Mouse (Mus musculus): Measurements from ENCODE around the gene Elane. TPM values are rescaled to one million over a fixed set of nuclear protein-coding genes. Genes with fewer than 3 reads are reported as not detected.

Elane gene
- not detected for total RNA-seq (2021)
- long read RNA-seq, experiment 1, result 0 reads
- long read RNA-seq, experiment 2, result 0 reads

- DNase-seq, result no peak
Measured at GRCm38 (mm10) chr10:79886054-79886453, at the start of gene Elane. Gene Elane, plus strand, starts transcription at chr10:79886247.

DNA sequence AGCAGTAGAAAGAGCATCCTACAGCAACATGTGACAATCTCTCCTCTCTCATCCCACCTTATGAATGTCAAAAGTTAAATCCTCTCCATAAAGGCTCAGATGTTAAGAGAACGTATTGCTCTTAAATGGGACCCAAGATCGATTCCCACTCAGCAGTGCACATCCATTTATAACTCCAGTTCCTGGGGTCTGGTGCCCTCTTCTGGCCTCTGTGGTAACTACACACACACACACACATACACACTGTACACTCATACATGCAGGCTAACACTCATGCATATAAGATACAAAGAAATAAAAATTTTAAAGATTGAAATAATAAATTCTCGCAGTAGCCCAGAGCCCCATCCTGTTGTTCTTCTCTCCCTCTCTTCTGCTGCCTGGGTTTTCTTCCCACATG is 49.1 kb upstream of the Elane start:
- DNase-seq, result no peak

DNA sequence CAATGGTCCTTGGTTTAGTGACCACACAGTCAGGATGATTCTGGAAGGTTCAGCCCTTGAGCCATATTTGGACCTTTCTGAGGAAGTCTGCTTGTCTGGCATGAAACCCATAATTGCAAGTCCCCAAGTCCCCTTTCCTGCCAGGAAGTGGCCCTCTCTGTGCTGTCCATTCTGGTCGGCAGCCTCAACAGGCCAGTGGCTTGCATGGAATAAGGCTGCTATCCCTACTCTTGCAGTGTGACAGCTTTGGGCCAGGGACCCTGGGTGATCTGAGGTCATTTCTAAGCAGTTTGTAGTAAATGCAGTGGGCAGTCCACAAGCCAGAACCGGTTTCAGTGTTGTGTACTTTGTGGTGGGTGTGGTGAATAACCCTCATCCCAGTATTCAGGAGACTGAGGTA is 47.9 kb upstream of the Elane start:
- DNase-seq, result no peak

DNA sequence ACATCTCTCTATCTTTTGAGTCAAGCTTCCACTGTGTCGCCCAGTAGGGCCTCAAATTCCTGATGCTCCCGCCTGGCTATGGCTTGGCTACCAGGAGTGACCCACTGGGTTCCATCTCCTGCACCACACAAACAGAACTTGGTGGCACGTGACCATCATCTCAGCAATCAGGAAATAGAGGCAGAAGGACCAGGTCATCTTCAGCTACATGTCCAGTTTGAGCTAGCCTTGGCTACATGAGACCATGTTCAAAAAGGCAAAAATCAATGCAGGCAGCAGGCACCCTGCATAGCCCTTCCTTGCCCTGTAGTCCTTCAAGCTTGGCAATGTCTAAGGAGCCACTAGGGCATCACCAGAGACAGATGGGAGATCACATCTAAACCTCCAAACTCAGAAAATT is 46.0 kb upstream of the Elane start:
- no peak for DNase-seq

DNA sequence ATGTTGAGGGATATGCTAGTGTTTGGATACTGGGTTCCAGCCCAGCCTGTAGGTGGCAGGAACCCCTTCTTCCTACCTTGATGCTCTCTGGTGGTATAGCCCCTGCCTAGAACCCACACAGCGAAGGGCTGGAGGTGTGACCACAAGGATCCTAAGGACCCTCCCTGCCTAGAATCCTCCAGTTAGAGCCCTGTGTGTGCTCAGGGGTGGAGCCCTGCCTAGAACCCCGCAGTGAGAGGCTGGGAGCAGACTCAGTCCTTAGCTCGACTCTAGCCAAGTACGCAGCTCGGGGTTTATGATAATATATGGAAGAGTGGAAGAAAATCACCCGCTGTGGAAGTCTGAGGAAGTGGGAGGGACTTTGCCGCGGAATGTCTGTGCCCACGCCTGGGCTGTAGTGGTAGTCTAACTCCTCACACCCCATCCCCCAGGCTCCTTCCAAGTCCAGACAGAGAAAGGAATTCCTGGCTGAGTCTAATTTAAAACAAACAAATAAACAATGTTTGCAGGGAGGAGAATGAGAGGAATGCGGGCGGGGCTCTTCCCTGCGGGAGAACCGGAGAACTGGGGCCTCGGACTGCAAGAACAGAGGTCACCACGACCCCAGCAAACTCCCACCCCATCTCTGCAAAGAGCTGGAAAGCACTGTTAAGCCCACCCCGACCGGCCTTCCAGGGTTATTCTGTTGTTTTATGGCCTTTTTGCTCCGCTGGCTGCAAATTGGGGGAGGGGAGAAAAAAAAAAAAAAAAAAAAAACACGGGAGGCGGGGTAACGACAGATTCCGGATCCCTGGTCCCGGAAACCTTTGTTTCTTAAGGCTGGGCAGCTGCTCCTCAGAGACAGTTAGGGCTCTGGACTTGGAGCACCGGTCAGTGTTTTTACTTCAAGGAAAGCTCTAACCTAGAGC is 45.1 kb upstream of the Elane start:
- DNase-seq, result peak; percentile 60

DNA sequence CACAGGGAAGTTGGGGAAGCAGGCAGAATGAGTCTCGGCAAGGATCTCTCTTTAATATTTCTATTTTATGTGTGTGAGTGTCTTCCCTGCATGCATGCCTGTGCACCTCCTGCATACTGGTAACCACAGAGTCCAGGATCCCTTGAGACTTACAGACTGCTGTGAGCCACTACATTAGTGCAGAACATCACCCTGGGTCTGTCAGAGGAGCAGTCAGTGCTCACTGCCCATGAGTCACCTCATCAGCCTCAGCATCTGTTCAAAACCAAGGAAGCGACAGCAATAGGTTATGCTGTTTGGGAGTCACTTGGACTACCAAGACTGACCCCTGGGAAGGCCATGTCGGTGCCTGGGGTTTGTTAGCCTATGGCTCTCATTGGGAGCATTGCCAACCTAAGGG is 43.7 kb upstream of the Elane start:
- DNase-seq, result no peak

- DNase-seq, result no peak
Measured at GRCm38 (mm10) chr10:79843476-79843875, 42.6 kb upstream of the Elane start.

- DNase-seq, result no peak
Measured at GRCm38 (mm10) chr10:79846553-79846952, 39.5 kb upstream of the Elane start.

DNA sequence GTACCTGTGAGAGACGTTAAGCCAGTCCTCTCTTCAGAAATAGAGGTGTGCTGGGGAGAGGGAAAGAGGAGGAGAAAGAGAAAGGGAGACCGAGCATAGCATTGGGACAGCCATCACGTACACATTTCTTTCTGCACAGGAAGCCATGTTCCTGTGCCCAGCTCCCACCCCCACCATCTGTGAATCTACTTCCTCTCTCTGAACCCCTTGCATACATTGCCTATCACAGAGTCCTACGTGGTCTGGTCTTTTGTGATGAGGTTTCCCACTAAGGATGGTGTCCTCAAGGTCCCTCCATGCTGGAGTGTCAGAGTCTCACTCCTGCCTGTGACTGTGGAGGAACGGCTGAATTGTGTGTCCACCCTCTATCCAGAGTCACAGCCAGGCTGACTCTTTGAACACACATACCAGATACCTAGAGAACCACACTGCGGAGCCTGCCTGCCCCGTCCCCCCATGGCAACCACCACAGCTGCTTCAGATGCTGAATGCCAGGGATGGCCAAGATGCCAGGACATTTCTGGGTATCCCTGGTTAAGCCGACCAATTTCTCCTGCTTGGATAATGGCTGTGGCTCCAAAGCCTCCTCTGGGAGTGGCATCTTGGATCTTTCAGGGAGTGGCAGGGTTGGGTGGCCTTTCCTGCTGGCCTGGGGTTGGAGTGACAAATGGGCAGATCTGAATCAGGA is 36.0 kb upstream of the Elane start:
- no peak for DNase-seq

DNA sequence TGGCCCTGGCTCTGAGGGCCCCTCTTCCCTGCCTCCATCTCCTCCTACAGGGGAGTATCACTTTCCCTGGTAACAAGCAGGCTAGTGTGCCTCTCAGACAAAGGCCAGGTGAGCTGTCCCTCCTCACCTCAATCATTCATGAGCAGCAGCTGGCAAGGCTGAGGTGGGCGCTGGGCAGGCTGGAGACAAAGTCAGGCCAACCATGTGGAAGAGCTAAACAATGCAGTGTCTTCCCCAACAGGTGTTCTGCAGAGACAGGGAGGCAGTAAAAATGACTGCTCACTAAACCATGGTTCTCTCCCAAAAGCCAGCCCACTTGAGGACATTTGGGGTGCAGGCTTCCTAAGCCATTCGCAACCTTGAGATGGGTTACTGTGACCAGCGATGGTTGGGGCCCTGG is 34.4 kb upstream of the Elane start:
- DNase-seq, result no peak

DNA sequence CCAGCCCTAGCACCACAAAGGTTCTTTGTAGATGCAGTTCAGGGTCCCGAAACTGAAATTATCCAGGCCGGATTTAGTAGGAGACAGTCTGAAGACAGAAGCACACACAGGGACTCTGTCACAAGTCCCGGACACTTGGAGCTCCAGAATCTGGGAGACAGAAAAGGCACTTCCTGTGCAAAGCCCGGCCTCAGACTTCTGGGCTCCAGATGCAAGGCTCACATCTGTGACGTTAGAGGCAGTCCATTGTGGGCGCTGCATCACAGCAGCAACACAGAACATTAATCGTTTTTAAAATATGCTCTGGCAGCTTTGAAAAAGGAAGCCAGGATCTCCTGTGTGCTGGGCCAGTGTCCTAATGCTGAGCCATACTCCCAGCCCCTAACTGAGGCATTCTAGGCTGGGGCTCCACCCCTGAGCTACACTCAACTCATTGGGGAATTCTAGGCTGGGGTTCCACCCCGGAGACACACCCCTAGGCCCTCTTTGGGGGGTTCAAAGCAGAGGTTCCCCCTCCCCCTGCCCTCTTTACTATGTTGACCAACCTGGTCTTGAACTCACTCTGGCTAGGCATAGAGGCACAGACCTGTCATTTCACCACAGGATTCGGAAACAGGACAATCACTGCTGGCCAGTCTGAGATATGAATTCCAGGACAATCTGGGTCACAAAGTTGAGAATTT is 33.8 kb upstream of the Elane start:
- DNase-seq, result no peak

GRCm38 (mm10) chr10:79852827-79853226 is 33.2 kb upstream of the Elane start:
- DNase-seq, result no peak

DNA sequence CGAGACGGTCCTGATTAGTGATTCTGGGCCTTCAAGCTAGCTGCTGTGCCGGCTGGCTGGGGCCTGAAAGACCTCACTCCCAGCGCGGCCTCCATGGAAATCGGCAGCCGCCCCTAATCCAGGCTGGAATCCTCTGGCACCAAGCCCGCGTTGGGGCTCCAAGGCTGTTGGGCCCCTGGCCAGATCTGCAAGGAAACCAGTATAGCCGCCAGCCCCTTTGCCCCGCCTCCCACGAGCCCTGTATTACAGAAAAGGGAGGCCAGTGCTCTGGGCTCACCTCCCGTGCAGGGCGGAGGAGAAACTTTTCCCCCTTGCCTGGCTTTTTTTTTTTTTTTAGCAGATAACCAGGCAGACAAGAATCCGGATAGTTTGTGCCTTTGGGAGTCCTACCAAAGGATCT is 32.7 kb upstream of the Elane start:
- DNase-seq, result peak; percentile 93

- peak; percentile 100 for DNase-seq
Measured at GRCm38 (mm10) chr10:79853860-79854795, 31.9 kb upstream of the Elane start, which contains the start of gene Ptbp1. Gene Ptbp1, plus strand, starts transcription at chr10:79854427.

DNA sequence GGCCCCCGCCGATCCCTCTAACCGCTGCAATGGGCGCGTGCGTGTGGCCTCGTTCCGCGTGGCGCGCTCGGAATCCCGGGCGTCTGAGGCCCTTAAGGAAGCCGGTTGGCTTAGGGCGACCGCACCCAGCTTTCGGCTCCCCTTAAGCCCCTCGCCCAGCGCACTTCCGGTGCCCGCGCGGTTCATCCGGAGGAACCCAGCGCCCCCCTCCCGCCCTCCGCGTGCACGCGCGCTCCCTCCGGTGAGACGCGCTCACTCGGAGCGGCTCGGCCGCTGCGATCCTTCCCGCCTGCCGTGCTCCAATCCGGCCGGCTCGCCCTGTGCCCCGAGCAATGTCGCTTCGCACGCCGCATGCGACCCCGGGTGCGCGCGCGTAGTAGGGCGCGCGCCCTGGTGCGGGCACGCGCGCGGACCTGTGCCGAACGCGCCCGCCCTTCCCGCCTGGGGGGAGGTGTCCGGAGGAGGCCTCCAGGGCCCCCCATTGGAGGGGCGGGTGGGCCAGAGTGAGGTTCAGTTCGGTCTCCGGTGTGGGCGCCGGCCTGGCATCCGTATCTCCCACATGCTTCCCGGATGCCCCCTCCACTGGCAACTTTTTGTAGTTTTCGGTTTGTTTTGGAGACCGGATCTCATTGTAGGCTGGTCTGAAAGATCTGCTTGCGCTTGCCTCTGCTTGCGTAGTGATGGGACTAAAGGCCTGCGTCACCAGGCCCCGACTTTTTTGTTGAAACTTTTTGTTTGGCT is 31.1 kb upstream of the Elane start:
- peak; percentile 73 for DNase-seq

- DNase-seq, result no peak
Measured at GRCm38 (mm10) chr10:79855558-79856184, 30.4 kb upstream of the Elane start.

- DNase-seq, result no peak
Measured at GRCm38 (mm10) chr10:79856280-79856679, 29.8 kb upstream of the Elane start.

DNA sequence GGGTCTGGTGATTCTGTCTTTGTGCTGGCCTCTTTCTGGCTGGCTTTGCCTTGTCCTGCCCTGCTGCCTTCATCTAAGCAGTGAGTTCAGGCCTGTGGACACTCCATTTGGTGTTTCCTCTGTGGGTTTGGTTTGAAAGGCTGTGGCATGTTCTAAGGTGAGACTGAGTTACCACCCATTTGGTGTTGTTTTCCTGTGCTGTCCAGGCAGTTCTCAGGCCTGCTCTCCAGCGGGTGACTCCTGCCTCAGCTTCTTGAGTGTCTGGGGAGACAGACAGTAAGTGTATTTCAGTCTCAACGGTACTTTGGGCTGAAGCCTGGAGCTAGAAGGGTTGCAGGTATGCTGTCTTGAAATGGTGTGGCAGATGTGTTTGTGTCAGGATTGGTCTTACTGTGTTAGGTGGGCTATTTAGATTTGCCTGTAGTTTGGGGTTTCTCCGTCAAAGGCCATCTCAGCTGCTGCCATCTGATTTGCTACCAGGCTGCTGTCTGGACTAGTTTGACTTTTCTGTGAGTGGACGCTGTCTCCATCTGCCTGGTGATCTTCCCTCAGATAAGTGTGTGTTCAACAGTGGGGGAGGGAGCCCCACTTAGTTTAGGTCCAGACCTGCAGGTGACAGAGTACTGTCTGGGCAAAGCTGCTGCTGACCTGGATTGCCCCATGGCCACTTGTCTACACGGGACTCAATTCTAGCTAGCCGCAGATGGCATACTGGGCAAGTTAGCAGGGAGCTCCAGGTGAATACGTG is 29.2 kb upstream of the Elane start:
- DNase-seq, result no peak

DNA sequence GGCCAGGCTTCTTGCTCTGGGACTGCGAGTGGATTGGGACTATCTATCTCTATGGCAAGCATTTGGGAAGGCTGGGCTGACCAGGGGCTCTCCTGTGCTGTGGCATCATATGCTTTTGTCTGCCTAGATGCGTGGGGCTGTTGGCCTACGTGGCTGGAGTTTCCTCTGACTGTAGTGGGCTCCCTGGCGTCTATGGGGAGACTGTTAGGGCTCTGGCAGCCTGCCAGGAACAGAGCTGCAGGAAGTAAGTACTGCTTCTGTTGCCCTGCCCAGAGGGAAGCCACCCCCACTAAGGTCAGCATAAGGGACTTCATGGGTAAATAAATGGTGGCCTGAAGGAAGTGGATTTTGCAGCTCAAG is 28.6 kb upstream of the Elane start:
- peak; percentile 66 for DNase-seq

DNA sequence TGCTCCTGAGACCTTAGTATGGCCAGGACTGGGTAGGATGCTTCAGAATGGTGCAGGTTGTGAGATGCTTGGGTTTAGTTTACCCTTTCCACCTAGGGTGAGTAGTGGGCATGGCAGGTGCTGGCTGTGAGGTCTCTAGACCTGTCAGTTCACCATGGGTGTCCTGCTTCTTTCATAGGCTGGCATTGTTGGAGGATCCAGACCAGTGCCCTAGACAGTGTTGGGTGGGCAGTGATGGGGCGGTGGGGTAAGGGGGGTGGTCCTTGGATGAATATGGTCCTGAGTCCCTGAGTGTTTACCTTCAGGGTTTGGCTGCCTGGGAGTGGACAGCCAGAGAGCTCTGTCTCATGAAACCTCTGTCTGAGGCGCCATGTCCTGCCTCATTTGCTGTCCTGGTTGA is 28.2 kb upstream of the Elane start:
- no peak for DNase-seq
